Mouse (Mus musculus) limb, embryonic 13.5 days (tissue): ENCODE measurements around the gene Slc41a1. TPM values are rescaled to one million over a fixed set of nuclear protein-coding genes. Genes with fewer than 3 reads are reported as not detected.

Source experiments
- ATAC-seq: fragments of 200-750 bp; cut with Nextera tagmentation; 2 replicates; pipeline ENCODE4 v1.8.0; 2017; ENCODE audit warnings: low read depth, moderate number of reproducible peaks, moderate TSS enrichment; ENCODE audit not compliant: low FRiP score
- H3K27ac ChIP-seq: fragments of 300-500 bp; sonication (generic); 2 replicates; pipeline ENCODE4 v1.5.1; 2015; ENCODE audit warnings: inconsistent platforms, mild to moderate bottlenecking, moderate library complexity
- H3K27me3 ChIP-seq: fragments of 300-500 bp; sonication (generic); 2 replicates; pipeline ENCODE4 v1.6.1; 2015; ENCODE audit warnings: mild to moderate bottlenecking, inconsistent platforms
- H3K36me3 ChIP-seq: fragments of 300-500 bp; sonication (generic); 2 replicates; pipeline ENCODE4 v1.6.1; 2015; ENCODE audit warnings: inconsistent platforms, mild to moderate bottlenecking, moderate library complexity
- H3K4me1 ChIP-seq: fragments of 300-500 bp; sonication (generic); 2 replicates; pipeline ENCODE4 v1.6.1; 2015; ENCODE audit warnings: inconsistent platforms
- H3K4me2 ChIP-seq: fragments of 300-500 bp; sonication (generic); replicated peaks from 2 replicates; pipeline ENCODE4 v1.6.1; 2015; ENCODE audit warnings: inconsistent platforms, mild to moderate bottlenecking, moderate library complexity
- H3K4me3 ChIP-seq: fragments of 300-500 bp; sonication (generic); 2 replicates; pipeline ENCODE4 v1.5.1; 2015; ENCODE audit warnings: moderate library complexity, mild to moderate bottlenecking, inconsistent platforms
- H3K9ac ChIP-seq: fragments of 300-500 bp; sonication (generic); 2 replicates; pipeline ENCODE4 v1.6.1; 2015; ENCODE audit warnings: mild to moderate bottlenecking, inconsistent platforms
- H3K9me3 ChIP-seq: fragments of 300-500 bp; sonication (generic); 2 replicates; pipeline ENCODE4 v1.6.1; 2016; ENCODE audit warnings: inconsistent platforms
- WGBS: fragments of 180-500 bp; shearing (Covaris S2); methylation state at CpG from one replicate; pipeline ENCODE4 v1.1.7; 2015; 5-methylcytosine and 5-hydroxymethylcytosine counted together
- polyA plus RNA-seq: library from polyadenylated mRNA; unstranded; fragments of >200 nt; fragmentation: Nextera tagmentation; extraction: Ambion mirVana; gene quantifications from 2 replicates; pipeline ENCODE4 v1.2.1, GENCODE M21; 2015

Slc41a1 gene
- polyA plus RNA-seq = 15.2 and 17.0 TPM in 2 replicates

- H3K27me3 ChIP-seq = no peaks in the 10 kb centered on the region
- H3K9me3 ChIP-seq = no peaks in the 10 kb centered on the region
- 1% methylated on average over 25 of the region's 25 CpGs for WGBS
- H3K27ac ChIP-seq = peak within 1 kb of the TSS; percentile 89
- peaks cover 45% of the 10 kb centered on the region for H3K4me1 ChIP-seq
- peak within 1 kb of the TSS; percentile 80 for H3K4me2 ChIP-seq
- peaks cover 22% of the 10 kb centered on the region for H3K36me3 ChIP-seq
- H3K4me3 ChIP-seq = peak within 1 kb of the TSS; percentile 76
- ATAC-seq = no peak
- peak within 1 kb of the TSS; percentile 84 for H3K9ac ChIP-seq
Measured at GRCm38 (mm10) chr1:131827207-131827786, at the start of gene Slc41a1. Slc41a1 (plus strand) TSS chr1:131827493.

GRCm38 (mm10) chr1:131794591-131794990 is 32.7 kb upstream of the Slc41a1 start:
- no peaks in the 10 kb centered on the region for H3K36me3 ChIP-seq
- no peak for ATAC-seq
- H3K4me3 ChIP-seq = no peak overlapping the region
- 10% methylated on average over 3 of the region's 3 CpGs for WGBS
- no peak overlapping the region for H3K4me2 ChIP-seq
- no peak overlapping the region for H3K27ac ChIP-seq
- peaks cover 14% of the 10 kb centered on the region for H3K4me1 ChIP-seq
- H3K9me3 ChIP-seq = no peaks in the 10 kb centered on the region
- no peak overlapping the region for H3K9ac ChIP-seq
- H3K27me3 ChIP-seq = no peaks in the 10 kb centered on the region

GRCm38 (mm10) chr1:131795171-131795570 is 32.1 kb upstream of the Slc41a1 start:
- WGBS = 68% methylated on average over 3 of the region's 3 CpGs

GRCm38 (mm10) chr1:131797202-131797909 is 29.9 kb upstream of the Slc41a1 start, which contains the start of gene Pm20d1:
Pm20d1 (plus strand) TSS chr1:131797381.
- WGBS = 6% methylated on average over 26 of the region's 26 CpGs
- peak; percentile 59; the same call in 1 of the 2 replicates for ATAC-seq
- peak within 1 kb of the TSS; percentile 37 for H3K4me3 ChIP-seq

More at GRCm38 (mm10) chr1:131795171-131795570, 32.1 kb upstream of the Slc41a1 start:
- Histone ChIP-seq H3K27ac (no peak overlapping the region), H3K4me3 (no peak overlapping the region), H3K4me2 (no peak overlapping the region), H3K36me3 (no peaks in the 10 kb centered on the region), H3K27me3 (no peaks in the 10 kb centered on the region), H3K9me3 (no peaks in the 10 kb centered on the region), H3K9ac (no peak overlapping the region), H3K4me1 (peaks cover 14% of the 10 kb centered on the region)
- no peak for ATAC-seq

GRCm38 (mm10) chr1:131800001-131800400 is 27.3 kb upstream of the Slc41a1 start:
- ATAC-seq = no peak

More at GRCm38 (mm10) chr1:131797202-131797909, 29.9 kb upstream of the Slc41a1 start, which contains the start of gene Pm20d1:
- Histone ChIP-seq H3K4me1 (peaks cover 14% of the 10 kb centered on the region), H3K27ac (no peak within 1 kb of the TSS), H3K27me3 (no peaks in the 10 kb centered on the region), H3K9me3 (no peaks in the 10 kb centered on the region), H3K9ac (peak within 1 kb of the TSS; percentile 60), H3K4me2 (peak within 1 kb of the TSS; percentile 68), H3K36me3 (no peaks in the 10 kb centered on the region)

GRCm38 (mm10) chr1:131801071-131801470 is 26.2 kb upstream of the Slc41a1 start:
- no peaks in the 10 kb centered on the region for H3K27me3 ChIP-seq
- no peak overlapping the region for H3K27ac ChIP-seq
- H3K36me3 ChIP-seq = no peaks in the 10 kb centered on the region
- WGBS = 97% methylated on average over 8 of the region's 8 CpGs
- no peak overlapping the region for H3K9ac ChIP-seq
- H3K9me3 ChIP-seq = no peaks in the 10 kb centered on the region
- no peak for ATAC-seq
- peaks cover 10% of the 10 kb centered on the region for H3K4me1 ChIP-seq
- no peak overlapping the region for H3K4me3 ChIP-seq
- no peak overlapping the region for H3K4me2 ChIP-seq

More at GRCm38 (mm10) chr1:131800001-131800400, 27.3 kb upstream of the Slc41a1 start:
- no peaks in the 10 kb centered on the region for H3K36me3 ChIP-seq
- WGBS = 40% methylated on average over 1 of the region's 1 CpGs
- peaks cover 10% of the 10 kb centered on the region for H3K4me1 ChIP-seq
- no peak overlapping the region for H3K27ac ChIP-seq
- no peak overlapping the region for H3K4me2 ChIP-seq
- no peak overlapping the region for H3K4me3 ChIP-seq
- no peaks in the 10 kb centered on the region for H3K9me3 ChIP-seq
- no peak overlapping the region for H3K9ac ChIP-seq
- no peaks in the 10 kb centered on the region for H3K27me3 ChIP-seq

GRCm38 (mm10) chr1:131802652-131803051 is 24.6 kb upstream of the Slc41a1 start:
- no peak overlapping the region for H3K4me2 ChIP-seq
- 88% methylated on average over 5 of the region's 5 CpGs for WGBS
- H3K27me3 ChIP-seq = no peaks in the 10 kb centered on the region
- no peak overlapping the region for H3K27ac ChIP-seq
- no peak for ATAC-seq
- H3K4me3 ChIP-seq = no peak overlapping the region
- H3K9ac ChIP-seq = no peak overlapping the region
- no peaks in the 10 kb centered on the region for H3K36me3 ChIP-seq
- H3K4me1 ChIP-seq = peaks cover 1% of the 10 kb centered on the region; the same call in 1 of the 2 replicates
- no peaks in the 10 kb centered on the region for H3K9me3 ChIP-seq

- Histone ChIP-seq H3K27ac (no peak overlapping the region), H3K27me3 (no peaks in the 10 kb centered on the region), H3K36me3 (no peaks in the 10 kb centered on the region), H3K4me2 (no peak overlapping the region), H3K4me1 (no peaks in the 10 kb centered on the region), H3K9me3 (no peaks in the 10 kb centered on the region), H3K9ac (no peak overlapping the region), H3K4me3 (no peak overlapping the region)
- WGBS = 96% methylated on average over 3 of the region's 3 CpGs
- ATAC-seq = no peak
Measured at GRCm38 (mm10) chr1:131804166-131804565, 23.1 kb upstream of the Slc41a1 start.

GRCm38 (mm10) chr1:131808986-131809385 is 18.3 kb upstream of the Slc41a1 start:
- Histone ChIP-seq H3K9me3 (no peaks in the 10 kb centered on the region), H3K27ac (no peak overlapping the region), H3K36me3 (no peaks in the 10 kb centered on the region), H3K4me3 (no peak overlapping the region), H3K27me3 (no peaks in the 10 kb centered on the region), H3K4me1 (no peaks in the 10 kb centered on the region), H3K4me2 (no peak overlapping the region), H3K9ac (no peak overlapping the region)
- 74% methylated on average over 1 of the region's 1 CpGs for WGBS
- no peak for ATAC-seq

- ATAC-seq = no peak
- H3K27me3 ChIP-seq = no peaks in the 10 kb centered on the region
- H3K27ac ChIP-seq = no peak overlapping the region
- H3K4me1 ChIP-seq = no peaks in the 10 kb centered on the region
- H3K4me3 ChIP-seq = no peak overlapping the region
- WGBS = 72% methylated on average over 2 of the region's 2 CpGs
- no peak overlapping the region for H3K4me2 ChIP-seq
- no peaks in the 10 kb centered on the region for H3K36me3 ChIP-seq
- no peak overlapping the region for H3K9ac ChIP-seq
- no peaks in the 10 kb centered on the region for H3K9me3 ChIP-seq
Measured at GRCm38 (mm10) chr1:131809651-131810050, 17.6 kb upstream of the Slc41a1 start.

- Histone ChIP-seq H3K4me1 (no peaks in the 10 kb centered on the region), H3K36me3 (no peaks in the 10 kb centered on the region), H3K9ac (no peak overlapping the region), H3K9me3 (no peaks in the 10 kb centered on the region), H3K4me2 (no peak overlapping the region), H3K27me3 (no peaks in the 10 kb centered on the region), H3K27ac (no peak overlapping the region), H3K4me3 (no peak overlapping the region)
- no peak for ATAC-seq
- WGBS = 67% methylated on average over 1 of the region's 1 CpGs
Measured at GRCm38 (mm10) chr1:131811393-131811792, 15.9 kb upstream of the Slc41a1 start.

- no peaks in the 10 kb centered on the region for H3K4me1 ChIP-seq
- H3K4me2 ChIP-seq = no peak overlapping the region
- no peaks in the 10 kb centered on the region for H3K36me3 ChIP-seq
- H3K27ac ChIP-seq = no peak overlapping the region
- no peaks in the 10 kb centered on the region for H3K9me3 ChIP-seq
- WGBS = 60% methylated on average over 9 of the region's 9 CpGs
- H3K27me3 ChIP-seq = no peaks in the 10 kb centered on the region
- no peak overlapping the region for H3K4me3 ChIP-seq
- no peak overlapping the region for H3K9ac ChIP-seq
- no peak for ATAC-seq
Measured at GRCm38 (mm10) chr1:131812006-131812405, 15.3 kb upstream of the Slc41a1 start.
